Mouse (Mus musculus): ENCODE results near the gene Smarcc2.

DNA sequence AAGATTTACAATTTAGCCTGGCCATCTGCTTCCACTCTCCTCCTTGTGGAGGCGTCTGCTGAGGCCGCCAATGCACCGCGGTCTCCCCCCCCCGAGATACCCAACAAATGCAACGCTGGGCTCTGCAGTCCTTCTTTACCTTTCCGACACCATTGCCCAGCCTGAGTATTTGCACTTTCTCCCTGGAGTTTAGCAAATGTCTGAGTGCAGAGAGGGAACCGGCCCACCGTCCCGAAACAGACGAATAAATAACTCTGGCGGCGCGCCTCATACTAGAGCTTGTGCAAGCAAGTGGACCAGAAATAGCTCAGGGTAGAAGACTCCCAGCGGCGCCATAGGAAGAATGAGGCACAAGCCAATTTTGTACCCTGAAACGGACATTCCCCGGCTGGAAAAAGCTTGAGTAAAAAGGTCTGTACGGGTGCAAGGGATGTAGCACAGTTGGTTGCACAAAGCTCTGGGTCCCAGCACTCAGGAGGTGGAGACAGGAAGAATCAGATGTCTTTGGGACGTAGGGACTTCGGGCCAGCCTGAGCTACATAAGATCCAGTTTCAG, 40.1 kb downstream of the Smarcc2 start:
- TF ChIP-seq POLR2A (IDR thresholded peaks at IDR 0.05; ENCODE audit: borderline replicate concordance, control insufficient read depth, low read depth, low read length) (no peak), CTCF (IDR thresholded peaks at IDR 0.05; ENCODE audit: control insufficient read depth, insufficient read depth, low read length) (no peak)

Measured in bone marrow, adult 2 months (tissue).